Mouse (Mus musculus) ES-E14 (cell line): ENCODE measurements around the gene Abcf1. TPM values are rescaled to one million over a fixed set of nuclear protein-coding genes. Genes with fewer than 3 reads are reported as not detected.
"Not testable (repeated sequence)": the region's sequence is repeated elsewhere in the genome, so short reads cannot be mapped to it uniquely, and the experiment has no call there.

Source experiments
- DNase-seq: peaks from one replicate; pipeline ENCODE4 v3.0.0-alpha.2; 2013; ENCODE audit warnings: low read depth, low spot score
- H3K27ac ChIP-seq: 2 replicates; pipeline ENCODE4 v1.5.1; 2012; ENCODE audit warnings: low read depth, mild to moderate bottlenecking, low read length, moderate library complexity, mixed read lengths; ENCODE audit not compliant: poor library complexity, insufficient read depth, severe bottlenecking
- H3K36me3 ChIP-seq: 2 replicates; pipeline ENCODE4 v1.6.1; 2012; ENCODE audit warnings: mild to moderate bottlenecking, low read length, moderate library complexity, mixed read lengths; ENCODE audit not compliant: control insufficient read depth, poor library complexity, insufficient read depth, severe bottlenecking
- H3K4me1 ChIP-seq, 2 experiments: fragments of 150-350 bp in 1 of 2; sonication (generic) in 1 of 2; 2 replicates each; pipeline ENCODE4 v1.6.1; 2012; ENCODE audit warnings: low read length in 2 of 2, mild to moderate bottlenecking in 1 of 2, mixed read lengths in 1 of 2; ENCODE audit not compliant: control insufficient read depth in 2 of 2, insufficient read depth in 2 of 2, poor library complexity in 1 of 2
- H3K4me3 ChIP-seq, 2 experiments: fragments of 150-350 bp in 1 of 2; sonication (generic) in 1 of 2; 2 replicates each; pipeline ENCODE4 v1.5.1; 2012; ENCODE audit warnings: low read length in 2 of 2, low read depth in 1 of 2, mild to moderate bottlenecking in 1 of 2, mixed read lengths in 1 of 2; ENCODE audit not compliant: insufficient read depth in 1 of 2, poor library complexity in 1 of 2, severe bottlenecking in 1 of 2
- H3K9ac ChIP-seq: 2 replicates; pipeline ENCODE4 v1.6.1; 2012; ENCODE audit warnings: low read depth, mild to moderate bottlenecking, low read length, mixed read lengths; ENCODE audit not compliant: poor library complexity, insufficient read depth, severe bottlenecking
- H3K9me3 ChIP-seq: fragments of 150-350 bp; sonication (generic); 2 replicates; pipeline ENCODE4 v1.6.1; 2012; ENCODE audit warnings: low read depth, mild to moderate bottlenecking, low read length; ENCODE audit not compliant: control insufficient read depth, insufficient read depth
- CHD2 ChIP-seq: IDR thresholded peaks from 2 replicates; pipeline ENCODE4 v1.6.1; 2014; ENCODE audit warnings: mild to moderate bottlenecking, low read depth, low read length, inconsistent platforms
- HCFC1 ChIP-seq: IDR thresholded peaks from 2 replicates; pipeline ENCODE4 v1.6.1; 2012; ENCODE audit warnings: low read length, inconsistent platforms, borderline replicate concordance; ENCODE audit not compliant: insufficient read depth
- MAFK ChIP-seq: IDR thresholded peaks from 2 replicates; pipeline ENCODE4 v1.6.1; 2014; ENCODE audit warnings: mild to moderate bottlenecking, low read depth, low read length, inconsistent platforms; ENCODE audit not compliant: insufficient read depth
- ZC3H11A ChIP-seq: IDR thresholded peaks from 2 replicates; pipeline ENCODE4 v1.6.1; 2012; ENCODE audit warnings: low read depth, mild to moderate bottlenecking, inconsistent platforms, low read length, borderline replicate concordance
- ZNF384 ChIP-seq: IDR thresholded peaks from 2 replicates; pipeline ENCODE4 v1.6.1; 2012; ENCODE audit warnings: low read depth, low read length, inconsistent platforms
- in situ Hi-C, 2 experiments: fragments of 600-800 bp; cut with MboI; formaldehyde crosslinking; loops; one replicate each; pipeline ENCODE4 v1.15.1; 2025; ENCODE audit warnings: low sequenced_read_pairs in 2 of 2, inconsistent platforms in 1 of 2; ENCODE audit not compliant: unreplicated experiment in 2 of 2
- total RNA-seq: library from RNA; depleted of rRNA; stranded (reverse); fragments of 300-350 nt; gene quantifications from 2 replicates; pipeline ENCODE4 v1.2.3, GENCODE M21; 2012

Gene Abcf1
- total RNA-seq, 1 experiment: 117 TPM

GRCm38 (mm10) chr17:35939941-35940340, 29.6 kb downstream of the Abcf1 start:
- H3K36me3 ChIP-seq: no peaks in the 10 kb centered on the region
- peak overlapping the region; percentile 98 for H3K27ac ChIP-seq
- H3K4me1 ChIP-seq: peaks cover 0 to 2% of the 10 kb centered on the region in 2 experiments; a peak in 2 of 4 replicates
- in situ Hi-C loops: no loop called here
- no peak for DNase-seq
- TF ChIP-seq ZNF384 (peak; percentile 85), ZC3H11A (no peak)
- H3K4me3 ChIP-seq: peak overlapping the region in 1 of 2 experiments; percentile 50; a peak in 2 of 4 replicates
- H3K9ac ChIP-seq: peak overlapping the region; percentile 36; the same call in 1 of the 2 replicates
- H3K9me3 ChIP-seq: no peaks in the 10 kb centered on the region

- Histone ChIP-seq H3K4me3 (peak overlapping the region in 1 of 2 experiments; percentile 50; a peak in 1 of 4 replicates), H3K36me3 (no peaks in the 10 kb centered on the region), H3K4me1 (peaks cover 0 to 2% of the 10 kb centered on the region in 2 experiments; a peak in 2 of 4 replicates), H3K9ac (no peak overlapping the region), H3K27ac (peak overlapping the region; percentile 98), H3K9me3 (no peaks in the 10 kb centered on the region)
- in situ Hi-C loops: no loop called here
- TF ChIP-seq CHD2 (no peak), MAFK (no peak), ZNF384 (peak; percentile 51; the same call in 1 of the 2 replicates), ZC3H11A (no peak), HCFC1 (peak; percentile 33; the same call in 1 of the 2 replicates)
- DNase-seq: no peak
Observed at GRCm38 (mm10) chr17:35939108-35939507, 30.5 kb downstream of the Abcf1 start.

- no peak overlapping the region for H3K9ac ChIP-seq
- H3K27ac ChIP-seq: no peak overlapping the region
- in situ Hi-C loops: no loop called here
- DNase-seq: peak; percentile 79
- no peak for TF ChIP-seq ZNF384
- peak; percentile 81; the same call in 1 of the 2 replicates for TF ChIP-seq ZC3H11A
- H3K36me3 ChIP-seq: no peaks in the 10 kb centered on the region
- H3K9me3 ChIP-seq: no peaks in the 10 kb centered on the region
- H3K4me1 ChIP-seq: peaks cover 0 to 2% of the 10 kb centered on the region in 2 experiments; a peak in 2 of 4 replicates
- no peak overlapping the region for H3K4me3 ChIP-seq
Observed at GRCm38 (mm10) chr17:35937700-35938348, 31.7 kb downstream of the Abcf1 start.

GRCm38 (mm10) chr17:35935763-35936162, 33.8 kb downstream of the Abcf1 start:
- Histone ChIP-seq H3K4me3 (peak overlapping the region; percentile 51 to 76), H3K9ac (peak overlapping the region; percentile 85), H3K27ac (peak overlapping the region; percentile 85)
- DNase-seq, H3K4me1 ChIP-seq, H3K9me3 ChIP-seq, H3K36me3 ChIP-seq, in situ Hi-C loops: not testable (repeated sequence)

GRCm38 (mm10) chr17:35932608-35933007, 37.0 kb downstream of the Abcf1 start:
- no peaks in the 10 kb centered on the region for H3K9me3 ChIP-seq
- no peak for TF ChIP-seq HCFC1
- no peak for TF ChIP-seq ZC3H11A
- TF ChIP-seq ZNF384: no peak
- TF ChIP-seq CHD2: no peak
- no peak for TF ChIP-seq MAFK
- peaks cover 36% of the 10 kb centered on the region for H3K36me3 ChIP-seq
- no peaks in the 10 kb centered on the region for H3K4me1 ChIP-seq
- no peak overlapping the region for H3K4me3 ChIP-seq
- DNase-seq: no peak
- H3K9ac ChIP-seq: no peak overlapping the region
- in situ Hi-C loops: no loop called here
- H3K27ac ChIP-seq: no peak overlapping the region
